Mouse (Mus musculus): ENCODE data around the gene Vmn1r237. TPM values are rescaled to one million over a fixed set of nuclear protein-coding genes. Genes with fewer than 3 reads are reported as not detected.

Gene Vmn1r237
- not detected for total RNA-seq (2018; cell fraction: chromatin; rRNA removed)
- total RNA-seq (2018; cell fraction: cytosol; rRNA removed), result not detected
- total RNA-seq (2018; cell fraction: nucleus; rRNA removed), result not detected
- not detected in 3 replicates for polyA plus RNA-seq (2018)

GRCm38 (mm10) chr17:21311565-21311964 is at the start of gene Vmn1r237:
Vmn1r237 (plus strand) TSS chr17:21311865.
- Histone ChIP-seq H3K79me2 (ENCODE audit: inconsistent target) (no peaks in the 10 kb centered on the region), H3K4me3 (ENCODE audit: inconsistent target) (no peak within 1 kb of the TSS), H3K27ac (no peak within 1 kb of the TSS), H3K36me3 (ENCODE audit: inconsistent target) (no peaks in the 10 kb centered on the region)

GRCm38 (mm10) chr17:21272103-21272502 is 39.6 kb upstream of the Vmn1r237 start:
- Histone ChIP-seq H3K27ac (no peak overlapping the region), H3K79me2 (ENCODE audit: inconsistent target) (no peaks in the 10 kb centered on the region), H3K4me3 (ENCODE audit: inconsistent target) (no peak overlapping the region), H3K36me3 (ENCODE audit: inconsistent target) (no peaks in the 10 kb centered on the region)
- WGBS (ENCODE audit: missing documents), result 23% methylated on average over 4 of the region's 4 CpGs

- Histone ChIP-seq H3K27ac (no peak within 1 kb of the TSS), H3K36me3 (ENCODE audit: inconsistent target) (no peaks in the 10 kb centered on the region), H3K79me2 (ENCODE audit: inconsistent target) (no peaks in the 10 kb centered on the region), H3K4me3 (ENCODE audit: inconsistent target) (no peak within 1 kb of the TSS)
- WGBS (ENCODE audit: missing documents), result 82% methylated on average over 3 of the region's 3 CpGs
Observed at GRCm38 (mm10) chr17:21282642-21283041, 29.0 kb upstream of the Vmn1r237 start, which contains the start of gene Vmn1r236. Vmn1r236 (plus strand) TSS chr17:21282942.

GRCm38 (mm10) chr17:21284395-21284794 is 27.3 kb upstream of the Vmn1r237 start:
- no peak overlapping the region for H3K4me3 ChIP-seq (ENCODE audit: inconsistent target)
- H3K36me3 ChIP-seq (ENCODE audit: inconsistent target), result no peaks in the 10 kb centered on the region
- no peak overlapping the region for H3K27ac ChIP-seq
- no peaks in the 10 kb centered on the region for H3K79me2 ChIP-seq (ENCODE audit: inconsistent target)

- H3K79me2 ChIP-seq (ENCODE audit: inconsistent target), result no peaks in the 10 kb centered on the region
- H3K4me3 ChIP-seq (ENCODE audit: inconsistent target), result no peak overlapping the region
- no peak overlapping the region for H3K27ac ChIP-seq
- no peaks in the 10 kb centered on the region for H3K36me3 ChIP-seq (ENCODE audit: inconsistent target)
Observed at GRCm38 (mm10) chr17:21289695-21290094, 22.0 kb upstream of the Vmn1r237 start.

Other genes with a start within 250 kb of the Vmn1r237 start
- gene Vmn1r234, start 85.8 kb upstream of the Vmn1r237 start, polyA plus RNA-seq (2018), result not detected in 3 replicates
- not detected in 3 replicates for gene Vmn1r235, start 55.5 kb upstream of the Vmn1r237 start, polyA plus RNA-seq (2018)
- gene Vmn1r236, start 28.9 kb upstream of the Vmn1r237 start, polyA plus RNA-seq (2018), result not detected in 3 replicates
- 3.9 to 6.9 TPM (median 4.9 TPM) in 3 replicates for gene Zfp677, start 71.9 kb downstream of the Vmn1r237 start, polyA plus RNA-seq (2018)
- 2.9 to 5.2 TPM (median 4.6 TPM) in 3 replicates for gene Zfp54, start 111.4 kb downstream of the Vmn1r237 start, polyA plus RNA-seq (2018)
- gene Zfp51, start 138.5 kb downstream of the Vmn1r237 start, polyA plus RNA-seq (2018), result 5.0 to 11.8 TPM (median 7.5 TPM) in 3 replicates
- gene Zfp53, start 177.1 kb downstream of the Vmn1r237 start, polyA plus RNA-seq (2018), result 5.6 to 11.7 TPM (median 10.3 TPM) in 3 replicates
- 11.0 to 21.1 TPM (median 13.0 TPM) in 3 replicates for gene Zfp52, start 223.7 kb downstream of the Vmn1r237 start, polyA plus RNA-seq (2018)